Mouse (Mus musculus): ENCODE data around the gene Gm21985. TPM values are rescaled to one million over a fixed set of nuclear protein-coding genes. Genes with fewer than 3 reads are reported as not detected.
A peak's percentile ranks its signal among the peaks of the same experiment; 100 is the strongest.

The Gm21985 gene
- total and polyA plus RNA-seq, 3 experiments: 0.51 TPM; not detected in 2

DNA sequence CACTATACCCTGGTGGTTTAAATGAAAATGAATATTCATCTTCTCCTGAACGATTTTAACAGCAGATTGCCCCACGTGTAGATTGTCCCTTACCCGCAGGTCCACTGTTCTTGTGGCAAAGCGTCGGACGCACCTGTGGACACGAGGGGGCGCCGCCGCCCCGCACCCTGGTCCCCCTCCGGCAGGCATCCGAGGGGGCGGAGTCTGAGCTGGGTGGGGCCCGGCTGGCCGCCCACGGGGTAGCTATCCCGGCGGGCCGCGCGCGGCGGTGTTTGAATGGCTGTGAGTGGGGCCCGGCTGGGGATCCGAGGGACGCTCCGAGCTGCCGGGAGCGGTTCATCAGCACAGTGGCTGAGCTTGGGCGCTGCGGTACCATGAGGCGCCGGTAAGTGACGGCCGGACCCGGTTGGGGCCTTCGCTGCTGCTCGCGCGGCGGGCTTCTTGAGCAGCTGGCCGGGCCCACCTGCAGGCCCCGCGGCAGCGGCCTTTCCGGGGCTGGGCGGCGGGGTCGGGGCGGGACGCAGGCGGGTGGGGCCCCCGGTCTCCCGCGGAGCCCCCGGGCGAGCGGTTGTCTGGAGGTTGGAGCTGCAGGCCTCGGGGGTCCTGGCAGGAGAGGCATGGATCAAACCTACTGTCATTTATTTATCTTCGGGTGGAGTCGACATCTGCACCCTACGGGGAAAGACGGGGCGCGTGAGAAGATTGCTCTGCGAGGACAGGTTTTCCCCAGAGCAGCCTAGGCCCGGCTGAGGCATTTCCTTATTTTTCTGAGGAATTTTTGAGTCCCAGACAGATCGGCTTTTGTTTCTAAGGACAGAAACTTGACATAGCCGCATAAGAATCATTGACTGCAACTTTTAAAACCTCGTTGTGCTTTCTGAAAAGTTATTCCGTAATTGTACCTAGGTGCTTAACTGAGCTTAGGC is 113.1 kb downstream of the Gm21985 start, which contains the start of gene Katnbl1:
TSS of gene Katnbl1 (plus strand) at position 239 of the 926 bp plus-strand sequence.
- H3K27ac ChIP-seq (ENCODE audit: insufficient read depth, low read depth): no peak within 1 kb of the TSS
- peak within 1 kb of the TSS; percentile 99 for H3K4me2 ChIP-seq (ENCODE audit: insufficient read depth, low read depth, poor library complexity, severe bottlenecking)
- DNase-seq (ENCODE audit: extremely low read depth): peak; percentile 90
- in situ Hi-C loops (cut with MboI; ENCODE audit: low pct_ligation_motif_present, low pct_unique_long_range_greater_than_20kb, low sequenced_read_pairs): loop anchor here (5.0 to 10.0 kb wide), 2 partner anchors 76 to 98 kb away; partner anchors contain the start of gene Emc7
- dilution Hi-C loops (cut with MboI; ENCODE audit: extremely low pct_ligation_motif_present, extremely low pct_unique_long_range_greater_than_20kb, low sequenced_read_pairs): no loop called here
- H3K9me3 ChIP-seq (replicated peaks; ENCODE audit: low read length): no peaks in the 10 kb centered on the region
- TF ChIP-seq HCFC1 (IDR thresholded peaks at IDR 0.05; ENCODE audit: low read depth, low read length) (peak; percentile 63), SMC3 (IDR thresholded peaks at IDR 0.05; ENCODE audit: low read depth, low read length) (peak; percentile 92), JUN (IDR thresholded peaks at IDR 0.05; ENCODE audit: insufficient read depth, low read depth, low read length) (no peak), POLR2AphosphoS2 (IDR thresholded peaks at IDR 0.05; ENCODE audit: low read depth, low read length) (peak; percentile 66; the same call in 1 of the 2 replicates), MAZ (IDR thresholded peaks at IDR 0.05; ENCODE audit: low read depth, low read length) (peak; percentile 85), USF1 (IDR thresholded peaks at IDR 0.05; ENCODE audit: low read depth, low read length) (peak; percentile 21), USF2 (conservative IDR thresholded peaks at IDR 0.05; ENCODE audit: low read depth, low read length) (no peak), POLR2A (IDR thresholded peaks at IDR 0.05; ENCODE audit: low read depth, low read length) (peak; percentile 90), ELF1 (IDR thresholded peaks at IDR 0.05; ENCODE audit: low read depth, low read length) (peak; percentile 43), CHD1 (IDR thresholded peaks at IDR 0.05; ENCODE audit: low read depth, low read length) (no peak), E2F4 (IDR thresholded peaks at IDR 0.05; ENCODE audit: insufficient replicate concordance, low read depth, low read length) (no peak), KAT2A (IDR thresholded peaks at IDR 0.05; ENCODE audit: insufficient replicate concordance, low read length) (0 out of 2 replicates have a peak, but pooled peaks have one; percentile 17), ZKSCAN1 (IDR thresholded peaks at IDR 0.05; ENCODE audit: borderline replicate concordance, low read depth, low read length) (no peak), RAD21 (IDR thresholded peaks at IDR 0.05; ENCODE audit: low read depth, low read length) (peak; percentile 91), BHLHE40 (IDR thresholded peaks at IDR 0.05; ENCODE audit: low read depth, low read length) (no peak; the same call in none of the 2 replicates), JUND (conservative IDR thresholded peaks at IDR 0.05; ENCODE audit: low read depth, low read length) (no peak), MYC (IDR thresholded peaks at IDR 0.05; ENCODE audit: low read depth, low read length) (peak; percentile 88), NELFE (IDR thresholded peaks at IDR 0.05; ENCODE audit: low read depth, low read length) (peak; percentile 88), MEF2A (IDR thresholded peaks at IDR 0.05; ENCODE audit: borderline replicate concordance, low read depth, low read length) (no peak; the same call in 1 of the 2 replicates), ZMIZ1 (IDR thresholded peaks at IDR 0.05; ENCODE audit: low read depth, low read length) (peak; percentile 91), EP300 (IDR thresholded peaks at IDR 0.05; ENCODE audit: low read length) (no peak), ETS1 (conservative IDR thresholded peaks at IDR 0.05; ENCODE audit: low read depth, low read length) (no peak), ZC3H11A (IDR thresholded peaks at IDR 0.05; ENCODE audit: low read depth, low read length) (peak; percentile 44), CTCF (conservative IDR thresholded peaks at IDR 0.05 in 1 of 2, IDR thresholded peaks at IDR 0.05 in 1 of 2; ENCODE audit: low read depth in 2 of 2, low read length in 2 of 2) (peak in 1 of 2 experiments; percentile 97; a peak in 2 of 4 replicates), SIN3A (IDR thresholded peaks at IDR 0.05; ENCODE audit: low read length) (peak; percentile 87; the same call in 1 of the 2 replicates), NRF1 (IDR thresholded peaks at IDR 0.05; ENCODE audit: low read depth, low read length) (0 out of 2 replicates have a peak, but pooled peaks have one; percentile 39), UBTF (IDR thresholded peaks at IDR 0.05; ENCODE audit: low read depth, low read length) (peak; percentile 96), PAX5 (IDR thresholded peaks at IDR 0.05; ENCODE audit: low read length) (no peak), IRF4 (IDR thresholded peaks at IDR 0.05; ENCODE audit: low read depth, low read length) (peak; percentile 67), TBP (conservative IDR thresholded peaks at IDR 0.05; ENCODE audit: low read depth, low read length) (no peak), GABPA (IDR thresholded peaks at IDR 0.05; ENCODE audit: insufficient replicate concordance, low read depth, low read length) (no peak), TCF12 (IDR thresholded peaks at IDR 0.05; ENCODE audit: low read depth, low read length) (peak; percentile 81), CHD2 (IDR thresholded peaks at IDR 0.05; ENCODE audit: low read length) (no peak; the same call in 1 of the 2 replicates), MXI1 (IDR thresholded peaks at IDR 0.05; ENCODE audit: low read depth, low read length) (peak; percentile 85; the same call in 1 of the 2 replicates), ZNF384 (IDR thresholded peaks at IDR 0.05; ENCODE audit: low read depth, low read length) (0 out of 2 replicates have a peak, but pooled peaks have one; percentile 4), MAX (IDR thresholded peaks at IDR 0.05; ENCODE audit: low read length) (peak; percentile 91)
- H3K36me3 ChIP-seq (replicated peaks in 1 of 2; ENCODE audit: control insufficient read depth in 1 of 2, insufficient read depth in 1 of 2, low read length in 1 of 2): peaks cover 0 to 9% of the 10 kb centered on the region in 2 experiments
- peaks cover 4% of the 10 kb centered on the region for H3K27me3 ChIP-seq (replicated peaks)
- peaks cover 42% of the 10 kb centered on the region for H3K79me2 ChIP-seq (replicated peaks; ENCODE audit: control insufficient read depth, extremely low read depth, insufficient read depth, poor library complexity, severe bottlenecking)
- peak within 1 kb of the TSS; percentile 81 to 85 (median 83) for H3K4me3 ChIP-seq (replicated peaks in 1 of 3; ENCODE audit: low read depth in 2 of 3, low read length in 2 of 3, poor library complexity in 1 of 3)
- peaks cover 0 to 24% of the 10 kb centered on the region in 2 experiments; a peak in 2 of 4 replicates for H3K4me1 ChIP-seq (ENCODE audit: control insufficient read depth in 1 of 2, insufficient read depth in 2 of 2)
- peak within 1 kb of the TSS; percentile 97 for H3K9ac ChIP-seq (ENCODE audit: insufficient read depth, low read depth)
